ENCODE assay signal across 8 mouse cellular contexts in the genomic region with DNA sequence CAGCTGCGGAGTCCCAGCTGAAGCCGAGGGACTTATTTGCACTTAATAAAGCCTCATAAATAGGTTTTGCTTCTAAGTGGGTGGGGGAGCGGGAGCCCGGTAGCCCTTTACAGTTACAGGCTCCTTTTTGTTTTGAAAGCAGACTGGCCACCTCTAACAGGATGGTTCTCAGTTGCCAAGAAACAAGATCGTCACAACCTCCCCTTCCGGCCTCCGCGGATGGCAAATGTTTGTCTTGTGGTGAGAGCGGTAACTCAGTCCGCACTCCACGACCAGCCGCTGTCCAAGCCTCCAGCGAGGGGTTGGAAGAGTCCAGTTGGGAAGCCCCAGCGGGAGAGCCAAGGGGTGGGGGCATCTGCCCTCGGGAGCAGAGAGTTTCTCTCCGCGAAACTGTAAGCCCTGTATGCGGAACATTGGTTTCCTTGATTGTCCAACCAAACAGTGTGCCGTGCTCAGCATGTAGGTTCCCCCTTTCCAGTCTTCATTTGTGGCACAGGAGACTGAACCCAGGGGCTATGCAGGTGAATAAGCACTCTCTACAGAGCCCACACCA.
DNase-seq lines count a peak whose midpoint lies in the region; ATAC-seq and TF ChIP-seq lines count a peak whose summit lies in the region.

No protein-coding gene starts in this region.

- H3K4me3 ChIP-seq in cerebellum, adult 2 months (replicated peaks; ENCODE audit: insufficient read depth, low read depth, low read length) = peak overlapping the region; percentile 54
- H3K4me3 ChIP-seq in forebrain, embryonic 14.5 days (ENCODE audit: low read depth, low read length) = peak overlapping the region; percentile 34
- peak overlapping the region; percentile 31 for H3K4me3 ChIP-seq in intestine, postnatal 0 days (ENCODE audit: low read depth, low read length)
- H3K4me3 ChIP-seq in liver, embryonic 15.5 days (replicated peaks) = peak overlapping the region; percentile 35
- H3K4me3 ChIP-seq in neural tube, embryonic 11.5 days (ENCODE audit: low read depth, low read length) = peak overlapping the region; percentile 27
- peak overlapping the region; percentile 77 for H3K4me3 ChIP-seq in thymus, adult 2 months (ENCODE audit: control insufficient read depth, insufficient read depth, low read length)

- peak overlapping the region; percentile 64 for H3K9ac ChIP-seq in forebrain, embryonic 14.5 days (ENCODE audit: low read length)
- 0 out of 2 replicates have a peak overlapping the region, but pooled peaks have one; percentile 11 for H3K9ac ChIP-seq in intestine, postnatal 0 days (ENCODE audit: low read depth, low read length)
- no peak overlapping the region for H3K9ac ChIP-seq in liver, embryonic 15.5 days
- peak overlapping the region; percentile 3 for H3K9ac ChIP-seq in neural tube, embryonic 11.5 days (ENCODE audit: low read length)

- H3K27me3 ChIP-seq in cerebellum, adult 2 months (ENCODE audit: control insufficient read depth, insufficient read depth, low read length) = no peaks in the 10 kb centered on the region
- H3K27me3 ChIP-seq in forebrain, embryonic 14.5 days (replicated peaks; ENCODE audit: control insufficient read depth, insufficient read depth, low read length) = no peaks in the 10 kb centered on the region
- H3K27me3 ChIP-seq in intestine, postnatal 0 days (replicated peaks; ENCODE audit: control insufficient read depth, insufficient read depth, low read length) = peaks cover 10% of the 10 kb centered on the region; the same call in 1 of the 2 replicates
- H3K27me3 ChIP-seq in liver, embryonic 15.5 days = peaks cover 25% of the 10 kb centered on the region
- no peaks in the 10 kb centered on the region for H3K27me3 ChIP-seq in neural tube, embryonic 11.5 days (ENCODE audit: control insufficient read depth, insufficient read depth, low read length)
- H3K27me3 ChIP-seq in thymus, adult 2 months (ENCODE audit: control insufficient read depth, insufficient read depth, low read length) = no peaks in the 10 kb centered on the region

- H3K9me3 ChIP-seq in forebrain, embryonic 14.5 days (replicated peaks; ENCODE audit: control insufficient read depth, low read length) = no peaks in the 10 kb centered on the region
- no peaks in the 10 kb centered on the region for H3K9me3 ChIP-seq in intestine, postnatal 0 days (ENCODE audit: control insufficient read depth)
- H3K9me3 ChIP-seq in liver, embryonic 15.5 days (replicated peaks) = no peaks in the 10 kb centered on the region
- no peaks in the 10 kb centered on the region for H3K9me3 ChIP-seq in neural tube, embryonic 11.5 days (ENCODE audit: control insufficient read depth, low read length)

- H3K4me1 ChIP-seq in cerebellum, adult 2 months (ENCODE audit: control insufficient read depth, insufficient read depth, low read length) = no peaks in the 10 kb centered on the region
- H3K4me1 ChIP-seq in forebrain, embryonic 14.5 days (ENCODE audit: control insufficient read depth, insufficient read depth, low read length) = no peaks in the 10 kb centered on the region
- no peaks in the 10 kb centered on the region for H3K4me1 ChIP-seq in intestine, postnatal 0 days (replicated peaks; ENCODE audit: control insufficient read depth, insufficient read depth, low read length)
- no peaks in the 10 kb centered on the region for H3K4me1 ChIP-seq in liver, embryonic 15.5 days (replicated peaks)
- H3K4me1 ChIP-seq in neural tube, embryonic 11.5 days (ENCODE audit: control insufficient read depth, insufficient read depth, low read length) = no peaks in the 10 kb centered on the region
- H3K4me1 ChIP-seq in thymus, adult 2 months (replicated peaks; ENCODE audit: control insufficient read depth, insufficient read depth, low read length) = peaks cover 4% of the 10 kb centered on the region

- no peak for ATAC-seq in cerebellum, adult (ENCODE audit: insufficient number of reproducible peaks, low FRiP score, low TSS enrichment)
- peak; percentile 90 for ATAC-seq in activated CD4-positive, CD25-positive, alpha-beta regulatory T cell, adult 4 months
- peak; percentile 85 for ATAC-seq in forebrain, embryonic 14.5 days
- no peak for ATAC-seq in intestine, postnatal 0 days
- ATAC-seq in liver, embryonic 15.5 days (ENCODE audit: insufficient read depth) = no peak
- peak; percentile 53 for ATAC-seq in neural tube, embryonic 11.5 days (ENCODE audit: insufficient read depth, low FRiP score, low TSS enrichment)

- TF ChIP-seq CTCF in cerebellum, adult 2 months (IDR thresholded peaks at IDR 0.05; ENCODE audit: borderline replicate concordance, insufficient read depth, low read depth, low read length) = no peak
- TF ChIP-seq CTCF in intestine, postnatal 0 days (IDR thresholded peaks at IDR 0.05; ENCODE audit: low read depth) = no peak
- no peak for TF ChIP-seq CTCF in thymus, adult 2 months (IDR thresholded peaks at IDR 0.05; ENCODE audit: borderline replicate concordance, control insufficient read depth, extremely low read depth, insufficient read depth, low read length, poor library complexity)

- peak; percentile 10 to 25 for DNase-seq in cerebellum, adult 2 months
- peak; percentile 73 for DNase-seq in forebrain, embryonic 14.5 days (ENCODE audit: low spot score)
- peak; percentile 60 for DNase-seq in neural tube, embryonic 11.5 days (ENCODE audit: low spot score)
- DNase-seq in thymus, adult 2 months = peak; percentile 46

- TF ChIP-seq POLR2A in cerebellum, adult 2 months (IDR thresholded peaks at IDR 0.05; ENCODE audit: borderline replicate concordance, insufficient read depth, low read length) = no peak
- TF ChIP-seq POLR2A in thymus, adult 2 months (IDR thresholded peaks at IDR 0.05; ENCODE audit: control insufficient read depth, extremely low read depth, insufficient read depth, low read length, poor library complexity) = no peak

- peak overlapping the region; percentile 79 for H3K4me2 ChIP-seq in forebrain, embryonic 14.5 days (ENCODE audit: low read length)
- H3K4me2 ChIP-seq in intestine, postnatal 0 days (replicated peaks; ENCODE audit: low read depth) = peak overlapping the region; percentile 61
- H3K4me2 ChIP-seq in liver, embryonic 15.5 days = peak overlapping the region; percentile 54
- H3K4me2 ChIP-seq in neural tube, embryonic 11.5 days (ENCODE audit: low read depth) = peak overlapping the region; percentile 52

- no peaks in the 10 kb centered on the region for H3K36me3 ChIP-seq in forebrain, embryonic 14.5 days (ENCODE audit: control insufficient read depth, insufficient read depth, low read length)
- no peaks in the 10 kb centered on the region for H3K36me3 ChIP-seq in intestine, postnatal 0 days (ENCODE audit: control insufficient read depth, insufficient read depth)
- no peaks in the 10 kb centered on the region for H3K36me3 ChIP-seq in liver, embryonic 15.5 days (replicated peaks)
- H3K36me3 ChIP-seq in neural tube, embryonic 11.5 days (ENCODE audit: control insufficient read depth, insufficient read depth, low read length) = no peaks in the 10 kb centered on the region
- H3K36me3 ChIP-seq in thymus, adult 2 months (ENCODE audit: control insufficient read depth, insufficient read depth, low read length) = no peaks in the 10 kb centered on the region

- 6% methylated on average over 19 of the region's 19 CpGs for WGBS in cerebellum, adult 2 months
- WGBS in forebrain, embryonic 14.5 days = 10% methylated on average over 19 of the region's 19 CpGs
- 9% methylated on average over 19 of the region's 19 CpGs for WGBS in intestine, postnatal 0 days
- WGBS in liver, embryonic 15.5 days (ENCODE audit: insufficient replicate concordance) = 12% methylated on average over 19 of the region's 19 CpGs
- 8% methylated on average over 19 of the region's 19 CpGs for WGBS in neural tube, embryonic 11.5 days
- WGBS in thymus, adult 2 months = 9% methylated on average over 19 of the region's 19 CpGs

- no peak overlapping the region for H3K27ac ChIP-seq in cerebellum, adult 2 months (ENCODE audit: insufficient read depth, low read length)
- H3K27ac ChIP-seq in forebrain, embryonic 14.5 days (ENCODE audit: low read depth, low read length) = peak overlapping the region; percentile 68; the same call in 1 of the 2 replicates
- no peak overlapping the region for H3K27ac ChIP-seq in intestine, postnatal 0 days (ENCODE audit: low read depth, low read length)
- no peak overlapping the region for H3K27ac ChIP-seq in liver, embryonic 15.5 days (replicated peaks)
- H3K27ac ChIP-seq in neural tube, embryonic 11.5 days (ENCODE audit: low read depth, low read length) = peak overlapping the region; percentile 35; the same call in 1 of the 2 replicates
- peak overlapping the region; percentile 86 for H3K27ac ChIP-seq in thymus, adult 2 months (ENCODE audit: control insufficient read depth, insufficient read depth, low read length)

Comparison
In these comparisons a context has a peak if more than half of its experiments do, and no peak if none do; other contexts are left out.
1. DNase-seq: peak in every context shown above with its lines; median percentile 73 in forebrain, embryonic 14.5 days; 60 in neural tube, embryonic 11.5 days; 46 in thymus, adult 2 months; 18 in cerebellum, adult 2 months.
2. H3K27ac ChIP-seq: peak in forebrain, embryonic 14.5 days (single experiment), neural tube, embryonic 11.5 days (single experiment) and thymus, adult 2 months (single experiment); none in cerebellum, adult 2 months (single experiment), intestine, postnatal 0 days (single experiment) and liver, embryonic 15.5 days (single experiment).
3. H3K4me3 ChIP-seq: peak in every context shown above with its lines; median percentile 77 in thymus, adult 2 months; 54 in cerebellum, adult 2 months; 35 in liver, embryonic 15.5 days; 34 in forebrain, embryonic 14.5 days; 31 in intestine, postnatal 0 days; 27 in neural tube, embryonic 11.5 days.
4. ATAC-seq: peak in activated CD4-positive, CD25-positive, alpha-beta regulatory T cell, adult 4 months (single experiment), forebrain, embryonic 14.5 days (single experiment) and neural tube, embryonic 11.5 days (single experiment); none in cerebellum, adult (single experiment), intestine, postnatal 0 days (single experiment) and liver, embryonic 15.5 days (single experiment).
5. Peak in every context shown above with its lines, with median percentiles within 50 percentile points of each other: H3K4me2 ChIP-seq.